ENCODE assay signal across 8 mouse cellular contexts in the genomic region with DNA sequence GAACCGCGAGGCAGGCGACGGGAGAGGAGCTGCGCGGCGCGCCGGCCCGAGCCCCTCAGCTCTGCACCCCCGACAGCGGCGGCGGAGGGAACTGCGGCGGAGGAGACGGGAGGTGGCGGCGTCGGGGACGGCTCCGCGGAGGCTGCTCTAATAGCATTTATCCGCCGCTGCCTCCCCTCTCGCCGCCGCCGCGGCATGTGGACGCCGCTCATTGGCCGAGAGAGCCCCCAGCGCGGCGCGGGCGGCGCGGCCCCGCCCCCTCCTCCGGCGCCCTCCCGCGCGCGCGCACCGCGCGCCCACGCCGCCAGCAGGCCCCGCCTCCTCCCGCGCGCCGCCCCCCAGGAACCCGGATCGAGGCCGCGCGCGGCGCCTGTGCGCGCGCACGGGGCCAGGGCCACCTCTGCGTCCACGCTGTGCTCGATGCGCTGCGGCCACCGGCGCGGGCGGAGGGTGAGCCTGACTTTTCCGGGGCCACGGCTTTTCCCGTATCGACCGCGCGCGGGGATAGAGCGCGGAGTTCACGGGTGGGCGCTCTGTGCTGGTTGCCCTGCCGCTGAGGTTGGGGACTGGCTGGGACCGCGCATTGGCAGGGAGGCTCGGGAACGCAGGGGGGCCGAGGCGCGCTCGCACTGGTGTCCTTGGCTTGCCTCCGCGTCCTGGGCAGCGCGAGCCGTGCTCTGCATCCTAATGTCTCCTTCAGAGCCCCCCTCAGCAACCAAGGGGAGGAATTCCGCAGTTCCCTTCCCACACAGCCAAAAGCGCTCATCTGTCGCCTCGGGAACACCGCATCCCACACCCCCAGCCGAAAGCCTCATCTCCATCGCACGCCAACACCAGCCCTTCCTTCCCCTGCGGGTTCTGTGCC. TPM values are rescaled to one million over a fixed set of nuclear protein-coding genes. Genes with fewer than 3 reads are reported as not detected.
A peak's percentile ranks its signal among the peaks of the same experiment; 100 is the strongest.
DNase-seq lines count a peak whose midpoint lies in the region; ATAC-seq lines count a peak whose summit lies in the region.

A gene (minus strand): TSS at position 149 of the 865 bp plus-strand sequence.

- peak; percentile 93 for ATAC-seq in hindbrain, embryonic 11.5 days (ENCODE audit: low FRiP score)

- no peaks in the 10 kb centered on the region for H3K36me3 ChIP-seq in hindbrain, embryonic 11.5 days (ENCODE audit: control insufficient read depth, insufficient read depth, low read length)

- H3K9me3 ChIP-seq in hindbrain, embryonic 11.5 days (ENCODE audit: control insufficient read depth, low read length) = no peaks in the 10 kb centered on the region

- peak within 1 kb of the TSS; percentile 97 for H3K4me3 ChIP-seq in hindbrain, embryonic 11.5 days (ENCODE audit: low read depth, low read length)

- peak within 1 kb of the TSS; percentile 99 for H3K9ac ChIP-seq in hindbrain, embryonic 11.5 days (ENCODE audit: low read depth, low read length)

- under 1% methylated on average over 57 of the region's 113 CpGs for WGBS in hindbrain, embryonic 11.5 days

- H3K27me3 ChIP-seq in hindbrain, embryonic 11.5 days (ENCODE audit: control insufficient read depth, insufficient read depth, low read length) = no peaks in the 10 kb centered on the region

- H3K4me2 ChIP-seq in hindbrain, embryonic 11.5 days (replicated peaks; ENCODE audit: low read depth, low read length) = peak within 1 kb of the TSS; percentile 69

- DNase-seq in MEL-GATA-1-ER (ENCODE audit: extremely low read depth, low read depth) = peak; percentile 50
- DNase-seq in cerebellum, adult 8-10 months = peak; percentile 92
- DNase-seq in frontal cortex, adult 2 months (ENCODE audit: extremely low spot score in 1 of 2, low spot score in 1 of 2) = peak; percentile 85 to 91
- peak; percentile 97 for DNase-seq in hindbrain, embryonic 11.5 days (ENCODE audit: low spot score)
- DNase-seq in layer of hippocampus, postnatal 10 days (ENCODE audit: low spot score in 2 of 2) = peak; percentile 90 to 95
- peak; percentile 93 for DNase-seq in lung, postnatal 10 days
- peak; percentile 95 for DNase-seq in ovary, postnatal 36 days (ENCODE audit: low spot score)
- peak; percentile 92 for DNase-seq in thymus, postnatal 25 days

- peak within 1 kb of the TSS; percentile 99 for H3K27ac ChIP-seq in hindbrain, embryonic 11.5 days (ENCODE audit: low read depth, low read length)

- H3K4me1 ChIP-seq in hindbrain, embryonic 11.5 days (replicated peaks; ENCODE audit: control insufficient read depth, insufficient read depth, low read length) = peaks cover 2% of the 10 kb centered on the region; the same call in 1 of the 2 replicates

RNA-seq across cellular contexts. Expression of the gene that starts here (rescaled TPM):
- 269 and 275 TPM in 2 replicates for polyA plus RNA-seq in frontal cortex, adult 2 months (2012; rRNA removed)
- polyA plus RNA-seq in hindbrain, embryonic 11.5 days (2014; fragmentation: Nextera tagmentation; extraction: Ambion mirVana) = 46.5 and 50.2 TPM in 2 replicates
- 100 to 1,000 TPM; 511 to 561 TPM for total RNA-seq in layer of hippocampus, postnatal 10 days (2021)

Comparison
In these comparisons a context has a peak if more than half of its experiments do, and no peak if none do; other contexts are left out.
1. Peak in every context shown above with its lines: DNase-seq, ATAC-seq, H3K4me3 ChIP-seq and H3K27ac ChIP-seq.